Mouse (Mus musculus) bone marrow, adult 2 months (tissue): ENCODE measurements at regions not wholly inside any gene's neighbourhood (a gene's known extent, or its start where the extent isn't known, plus 50 kb on each side); places are given as distances from the start of the nearest gene placed in this dataset.

ENCODE experiments used
- CTCF ChIP-seq: fragments of 200-500 bp; IDR thresholded peaks from 2 replicates; pipeline ENCODE4 v1.5.1; 2011; ENCODE audit warnings: low read length, control low read depth; ENCODE audit not compliant: control insufficient read depth, insufficient read depth
- POLR2A ChIP-seq: fragments of 200-500 bp; IDR thresholded peaks from 2 replicates; pipeline ENCODE4 v1.6.1; 2011; ENCODE audit warnings: low read depth, mild to moderate bottlenecking, control low read depth, low read length, borderline replicate concordance; ENCODE audit not compliant: control insufficient read depth

GRCm38 (mm10) chr2:84241244-84241643 is 184.0 kb downstream of the Calcrl start:
- TF ChIP-seq CTCF (no peak), POLR2A (no peak)
